Mouse (Mus musculus): ENCODE data around the gene Syngr2. TPM values are rescaled to one million over a fixed set of nuclear protein-coding genes. Genes with fewer than 3 reads are reported as not detected.

The Syngr2 gene
- polyA plus RNA-seq, 1 experiment from 2014 or later, result 74.0 TPM

GRCm38 (mm10) chr11:117816389-117816996, 7.0 kb downstream of the Syngr2 start:
- H3K36me3 ChIP-seq, result peaks cover 93% of the 10 kb centered on the region
- H3K27me3 ChIP-seq, result no peaks in the 10 kb centered on the region
- no peak overlapping the region for H3K4me3 ChIP-seq
- no peaks in the 10 kb centered on the region for H3K9me3 ChIP-seq
- no peak for ATAC-seq (ENCODE audit: insufficient number of reproducible peaks, low FRiP score, low TSS enrichment, low read depth)
- no peak overlapping the region for H3K4me2 ChIP-seq
- no peak overlapping the region for H3K27ac ChIP-seq
- H3K9ac ChIP-seq, result no peak overlapping the region
- WGBS, result 87% methylated on average over 12 of the region's 13 CpGs
- peaks cover 7% of the 10 kb centered on the region for H3K4me1 ChIP-seq

- Histone ChIP-seq H3K4me3 (no peak overlapping the region), H3K36me3 (peaks cover 74% of the 10 kb centered on the region), H3K9me3 (no peaks in the 10 kb centered on the region), H3K9ac (no peak overlapping the region), H3K4me2 (no peak overlapping the region), H3K27ac (no peak overlapping the region; the same call in 1 of the 2 replicates), H3K27me3 (no peaks in the 10 kb centered on the region), H3K4me1 (peaks cover 27% of the 10 kb centered on the region)
- no peak for ATAC-seq (ENCODE audit: insufficient number of reproducible peaks, low FRiP score, low TSS enrichment, low read depth)
- WGBS, result 64% methylated on average over 8 of the region's 8 CpGs
Measured at GRCm38 (mm10) chr11:117819095-117819494, 9.6 kb downstream of the Syngr2 start.

DNA sequence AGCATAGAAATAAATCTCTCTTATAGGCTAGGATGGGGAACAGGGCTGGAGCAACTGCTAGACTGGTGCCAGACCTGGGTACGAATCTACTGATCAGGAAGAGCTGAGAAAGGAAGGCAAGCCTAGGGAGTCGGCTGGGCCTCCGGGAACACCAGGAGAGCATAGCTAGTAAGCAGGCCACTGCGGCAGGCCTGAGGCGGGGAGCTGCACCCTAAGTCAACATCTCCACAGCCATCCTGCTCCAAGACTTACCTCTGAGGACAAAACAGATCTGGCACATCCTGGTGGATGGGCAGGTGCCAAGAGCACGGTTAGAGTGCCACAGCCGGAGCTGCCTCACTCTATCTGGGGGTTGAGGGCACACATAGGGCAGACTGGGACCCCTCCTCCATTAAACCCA, 10.7 kb downstream of the Syngr2 start:
- 93% methylated on average over 7 of the region's 7 CpGs for WGBS
- Histone ChIP-seq H3K4me1 (peaks cover 37% of the 10 kb centered on the region), H3K27ac (peak overlapping the region; percentile 5; the same call in 1 of the 2 replicates), H3K9ac (no peak overlapping the region), H3K36me3 (peaks cover 63% of the 10 kb centered on the region), H3K27me3 (no peaks in the 10 kb centered on the region), H3K4me2 (no peak overlapping the region), H3K4me3 (no peak overlapping the region), H3K9me3 (no peaks in the 10 kb centered on the region)
- ATAC-seq (ENCODE audit: insufficient number of reproducible peaks, low FRiP score, low TSS enrichment, low read depth), result no peak

DNA sequence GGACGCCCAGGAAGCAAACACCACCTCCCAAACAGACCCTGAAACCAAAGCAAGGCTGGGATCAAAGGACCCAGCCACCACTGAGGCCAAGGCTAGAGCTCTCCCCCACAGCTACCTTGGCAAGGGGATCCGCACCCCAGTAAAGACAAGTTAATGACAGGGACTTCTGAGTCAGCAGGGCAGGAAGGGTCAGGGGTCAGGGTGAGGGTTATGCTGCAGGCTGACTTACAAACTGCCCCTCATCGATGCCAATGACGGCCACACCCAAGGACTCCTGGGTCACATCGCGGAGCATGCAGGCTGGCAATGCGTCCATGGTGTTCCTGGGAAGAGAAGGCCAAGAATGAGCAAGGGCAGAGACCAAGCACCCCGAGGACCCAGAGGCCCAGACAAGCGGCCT, 12.4 kb downstream of the Syngr2 start:
- ATAC-seq (ENCODE audit: insufficient number of reproducible peaks, low FRiP score, low TSS enrichment, low read depth), result no peak
- WGBS, result 87% methylated on average over 9 of the region's 9 CpGs
- Histone ChIP-seq H3K4me3 (no peak overlapping the region), H3K27ac (no peak overlapping the region; the same call in 1 of the 2 replicates), H3K9ac (no peak overlapping the region), H3K9me3 (no peaks in the 10 kb centered on the region), H3K4me2 (no peak overlapping the region), H3K36me3 (peaks cover 48% of the 10 kb centered on the region), H3K4me1 (peaks cover 50% of the 10 kb centered on the region), H3K27me3 (no peaks in the 10 kb centered on the region)

DNA sequence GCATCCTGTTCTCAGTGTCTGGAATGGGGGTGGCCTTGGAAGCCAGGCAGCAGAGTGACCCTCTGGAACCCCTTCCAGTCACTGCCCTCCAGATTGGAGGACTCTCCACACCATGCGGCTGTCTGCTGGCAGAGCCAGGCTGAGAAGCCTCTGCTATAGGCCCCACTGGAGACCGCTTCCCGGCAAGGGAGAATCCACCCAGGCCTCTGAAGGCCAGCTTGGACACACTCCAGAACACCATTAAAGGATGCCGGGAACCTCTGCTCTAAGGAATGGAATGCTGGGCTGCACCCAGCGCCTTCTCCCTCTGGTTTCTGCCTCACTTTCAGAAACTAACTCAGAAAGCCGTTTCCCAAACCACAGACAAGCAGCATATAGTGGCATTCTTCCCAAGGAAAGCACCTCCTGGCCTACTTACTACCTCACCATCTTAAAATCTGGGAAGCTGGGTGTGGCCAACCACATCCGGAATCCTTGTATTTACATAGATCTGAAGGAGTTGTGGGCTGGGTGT, 13.3 kb downstream of the Syngr2 start:
- WGBS, result 50% methylated on average over 7 of the region's 7 CpGs
- Histone ChIP-seq H3K4me3 (no peak overlapping the region), H3K36me3 (peaks cover 39% of the 10 kb centered on the region), H3K27ac (peak overlapping the region; percentile 48), H3K4me2 (no peak overlapping the region), H3K9ac (no peak overlapping the region), H3K4me1 (peaks cover 59% of the 10 kb centered on the region), H3K9me3 (no peaks in the 10 kb centered on the region), H3K27me3 (no peaks in the 10 kb centered on the region)
- no peak for ATAC-seq (ENCODE audit: insufficient number of reproducible peaks, low FRiP score, low TSS enrichment, low read depth)

DNA sequence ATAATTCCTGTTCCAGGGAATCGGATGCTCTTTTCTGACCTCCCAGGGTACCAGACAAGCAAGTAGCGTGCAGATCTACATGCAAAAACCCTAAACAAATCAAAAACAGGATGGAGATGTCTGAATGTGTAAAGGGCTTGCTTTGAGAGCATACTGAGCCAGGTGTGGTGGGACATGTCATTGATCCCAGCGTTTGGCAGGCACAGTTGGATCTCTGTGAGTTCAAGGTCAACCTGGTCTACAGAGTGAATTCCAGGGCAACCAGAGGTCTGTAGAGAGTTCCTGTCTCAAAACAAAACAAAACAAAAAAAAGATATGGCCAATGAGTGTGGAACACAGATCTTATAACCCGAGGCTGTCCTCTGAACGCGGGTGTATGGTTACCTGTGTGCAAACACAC, 13.9 kb downstream of the Syngr2 start:
- H3K36me3 ChIP-seq, result peaks cover 33% of the 10 kb centered on the region
- H3K4me2 ChIP-seq, result no peak overlapping the region
- H3K9ac ChIP-seq, result no peak overlapping the region
- no peaks in the 10 kb centered on the region for H3K27me3 ChIP-seq
- H3K4me3 ChIP-seq, result no peak overlapping the region
- peaks cover 65% of the 10 kb centered on the region for H3K4me1 ChIP-seq
- WGBS, result 90% methylated on average over 6 of the region's 6 CpGs
- no peaks in the 10 kb centered on the region for H3K9me3 ChIP-seq
- peak overlapping the region; percentile 48; the same call in 1 of the 2 replicates for H3K27ac ChIP-seq
- no peak for ATAC-seq (ENCODE audit: insufficient number of reproducible peaks, low FRiP score, low TSS enrichment, low read depth)

DNA sequence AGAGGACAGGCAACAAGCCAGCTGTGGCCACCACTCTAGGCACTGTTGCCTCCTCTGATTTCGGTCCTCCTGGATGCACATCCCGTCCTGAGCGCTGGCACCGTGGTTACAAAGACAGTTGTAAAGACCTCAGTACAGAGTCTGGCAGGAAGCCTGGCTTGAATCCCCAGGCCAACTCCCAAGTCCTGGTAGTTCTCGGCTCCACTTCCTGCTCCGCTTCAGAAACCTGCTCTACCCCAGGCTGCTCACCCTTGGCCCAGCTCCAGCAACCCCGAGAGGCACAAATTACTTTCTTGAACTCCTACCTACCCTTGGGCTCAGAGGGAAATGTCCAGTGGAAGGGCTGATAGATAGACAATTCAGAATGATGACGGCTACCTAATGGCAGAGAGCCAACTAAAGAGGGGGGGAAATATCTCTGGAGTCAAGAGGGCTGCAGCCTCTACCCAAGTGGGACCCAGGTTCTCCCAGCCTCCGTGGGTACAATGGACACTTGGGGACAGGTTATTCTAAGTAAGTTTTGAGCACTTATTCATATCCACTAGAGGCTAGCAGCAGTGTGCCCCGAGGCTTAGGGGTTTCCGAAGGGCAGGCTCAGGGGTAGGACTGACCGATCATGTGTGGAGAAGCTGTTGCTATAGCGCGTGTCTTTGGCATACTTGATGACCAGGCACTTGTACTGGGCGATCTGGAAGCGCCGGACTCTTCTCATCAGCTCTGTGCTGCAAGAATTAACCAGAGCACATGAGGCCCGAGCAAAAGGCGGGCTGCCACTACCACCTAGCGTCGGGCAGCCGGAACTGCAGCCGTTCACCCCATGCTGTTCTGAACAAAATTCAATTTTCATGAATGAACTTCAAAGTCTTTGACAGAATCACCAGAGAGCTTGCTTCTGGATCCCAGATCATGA, 14.8 kb downstream of the Syngr2 start:
- H3K4me1 ChIP-seq, result peaks cover 73% of the 10 kb centered on the region

GRCm38 (mm10) chr11:117825333-117826101, 16.0 kb downstream of the Syngr2 start, which contains the start of the genes Afmid and Tk1:
Gene Afmid, plus strand, starts transcription at chr11:117825924.
Gene Tk1, minus strand, starts transcription at chr11:117826092.
- peak; percentile 46; the same call in 1 of the 2 replicates for ATAC-seq (ENCODE audit: insufficient number of reproducible peaks, low FRiP score, low TSS enrichment, low read depth)
- WGBS, result under 1% methylated on average over 34 of the region's 34 CpGs
- peaks cover 72% of the 10 kb centered on the region for H3K4me1 ChIP-seq

More for the DNA sequence above, 14.8 kb downstream of the Syngr2 start:
- ATAC-seq (ENCODE audit: insufficient number of reproducible peaks, low FRiP score, low TSS enrichment, low read depth), result no peak
- Histone ChIP-seq H3K9me3 (no peaks in the 10 kb centered on the region), H3K4me3 (peak overlapping the region; percentile 57), H3K4me2 (peak overlapping the region; percentile 92), H3K9ac (peak overlapping the region; percentile 40), H3K36me3 (peaks cover 24% of the 10 kb centered on the region), H3K27ac (peak overlapping the region; percentile 92), H3K27me3 (no peaks in the 10 kb centered on the region)
- WGBS, result 10% methylated on average over 23 of the region's 23 CpGs

DNA sequence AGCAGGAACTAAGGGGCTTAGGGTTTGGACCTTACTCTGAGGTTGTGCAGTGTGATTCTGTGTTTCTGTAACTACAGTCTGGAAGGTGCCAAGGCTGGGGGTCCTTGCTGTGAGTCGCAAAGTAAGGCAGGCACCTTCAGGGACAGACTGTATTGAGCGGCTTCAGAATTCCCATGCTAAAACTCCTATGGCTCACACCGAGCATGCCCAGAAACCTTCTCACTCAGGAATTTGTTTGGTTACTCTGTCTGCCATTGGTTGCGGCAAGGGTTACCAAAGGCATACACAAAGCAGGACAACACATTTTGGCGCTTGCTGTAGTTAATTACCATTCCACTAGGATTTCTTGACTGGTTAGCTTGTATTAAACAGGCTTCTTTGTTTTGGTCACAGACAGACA, 16.7 kb downstream of the Syngr2 start:
- H3K27me3 ChIP-seq, result no peaks in the 10 kb centered on the region
- H3K9me3 ChIP-seq, result no peaks in the 10 kb centered on the region
- peak overlapping the region; percentile 92 for H3K27ac ChIP-seq
- 4% methylated on average over 5 of the region's 5 CpGs for WGBS
- H3K4me1 ChIP-seq, result peaks cover 76% of the 10 kb centered on the region
- H3K36me3 ChIP-seq, result peaks cover 7% of the 10 kb centered on the region
- peak overlapping the region; percentile 92 for H3K4me2 ChIP-seq
- H3K9ac ChIP-seq, result peak overlapping the region; percentile 44
- peak overlapping the region; percentile 57 for H3K4me3 ChIP-seq
- ATAC-seq (ENCODE audit: insufficient number of reproducible peaks, low FRiP score, low TSS enrichment, low read depth), result peak; percentile 16; the same call in 1 of the 2 replicates

More at GRCm38 (mm10) chr11:117825333-117826101, 16.0 kb downstream of the Syngr2 start, which contains the start of the genes Afmid and Tk1:
- Histone ChIP-seq H3K27ac (peak within 1 kb of the TSS; percentile 92), H3K36me3 (peaks cover 12% of the 10 kb centered on the region), H3K27me3 (no peaks in the 10 kb centered on the region), H3K9me3 (no peaks in the 10 kb centered on the region), H3K4me3 (peak within 1 kb of the TSS; percentile 57), H3K4me2 (peak within 1 kb of the TSS; percentile 92), H3K9ac (peak within 1 kb of the TSS; percentile 44)

GRCm38 (mm10) chr11:117826916-117827315, 17.4 kb downstream of the Syngr2 start:
- no peak overlapping the region for H3K9ac ChIP-seq
- peaks cover 77% of the 10 kb centered on the region for H3K4me1 ChIP-seq

GRCm38 (mm10) chr11:117827386-117827785, 17.9 kb downstream of the Syngr2 start:
- H3K4me2 ChIP-seq, result no peak overlapping the region
- H3K9me3 ChIP-seq, result no peaks in the 10 kb centered on the region
- WGBS, result 37% methylated on average over 3 of the region's 3 CpGs
- ATAC-seq (ENCODE audit: insufficient number of reproducible peaks, low FRiP score, low TSS enrichment, low read depth), result no peak
- no peaks in the 10 kb centered on the region; the same call in 1 of the 2 replicates for H3K36me3 ChIP-seq
- H3K4me1 ChIP-seq, result peaks cover 77% of the 10 kb centered on the region
- H3K27me3 ChIP-seq, result no peaks in the 10 kb centered on the region
- H3K27ac ChIP-seq, result 0 out of 2 replicates have a peak overlapping the region, but pooled peaks have one; percentile 92
- no peak overlapping the region for H3K9ac ChIP-seq
- no peak overlapping the region for H3K4me3 ChIP-seq

More at GRCm38 (mm10) chr11:117826916-117827315, 17.4 kb downstream of the Syngr2 start:
- H3K9me3 ChIP-seq, result no peaks in the 10 kb centered on the region
- H3K4me3 ChIP-seq, result 0 out of 2 replicates have a peak overlapping the region, but pooled peaks have one; percentile 57
- no peak for ATAC-seq (ENCODE audit: insufficient number of reproducible peaks, low FRiP score, low TSS enrichment, low read depth)
- H3K36me3 ChIP-seq, result no peaks in the 10 kb centered on the region; the same call in 1 of the 2 replicates
- H3K27ac ChIP-seq, result peak overlapping the region; percentile 92
- peak overlapping the region; percentile 92; the same call in 1 of the 2 replicates for H3K4me2 ChIP-seq
- WGBS, result 54% methylated on average over 8 of the region's 8 CpGs
- no peaks in the 10 kb centered on the region for H3K27me3 ChIP-seq
